Mouse (Mus musculus): Measurements from ENCODE around the gene Tcta.
"Not testable (repeated sequence)": the region's sequence is repeated elsewhere in the genome, so short reads cannot be mapped to it uniquely, and the experiment has no call there.

Tcta gene

GRCm38 (mm10) chr9:108271941-108272340 is 34.0 kb downstream of the Tcta start:
- in situ Hi-C loops (cut with MseI, MboI) = no loop called here

- in situ Hi-C loops (cut with MseI, MboI) = not testable (repeated sequence)
Measured at GRCm38 (mm10) chr9:108268701-108269100, 37.3 kb downstream of the Tcta start.

GRCm38 (mm10) chr9:108267691-108268090 is 38.3 kb downstream of the Tcta start:
- in situ Hi-C loops (cut with MseI, MboI) = no loop called here

GRCm38 (mm10) chr9:108266261-108266935 is 39.6 kb downstream of the Tcta start:
- in situ Hi-C loops (cut with MseI, MboI) = no loop called here

- in situ Hi-C loops (cut with MseI, MboI) = no loop called here
Measured at GRCm38 (mm10) chr9:108264191-108264921, 41.6 kb downstream of the Tcta start.

GRCm38 (mm10) chr9:108263690-108264190 is 42.2 kb downstream of the Tcta start, which contains the start of gene Dag1:
Gene Dag1, minus strand, starts transcription at chr9:108263958.
- in situ Hi-C loops (cut with MseI, MboI) = no loop called here

- in situ Hi-C loops (cut with MseI, MboI) = no loop called here
Measured at GRCm38 (mm10) chr9:108263131-108263681, 42.8 kb downstream of the Tcta start.

- in situ Hi-C loops (cut with MseI, MboI) = no loop called here
Measured at GRCm38 (mm10) chr9:108262494-108263049, 43.4 kb downstream of the Tcta start.

GRCm38 (mm10) chr9:108261865-108262264 is 44.1 kb downstream of the Tcta start:
- in situ Hi-C loops (cut with MseI, MboI) = no loop called here

GRCm38 (mm10) chr9:108260526-108260925 is 45.4 kb downstream of the Tcta start:
- in situ Hi-C loops (cut with MseI, MboI) = no loop called here

All from mouse trophoblast stem cell (cell line).